Mouse (Mus musculus): ENCODE measurements at regions not wholly inside any gene's neighbourhood (a gene's known extent, or its start where the extent isn't known, plus 50 kb on each side); places are given as distances from the start of the nearest gene placed in this dataset.

DNA sequence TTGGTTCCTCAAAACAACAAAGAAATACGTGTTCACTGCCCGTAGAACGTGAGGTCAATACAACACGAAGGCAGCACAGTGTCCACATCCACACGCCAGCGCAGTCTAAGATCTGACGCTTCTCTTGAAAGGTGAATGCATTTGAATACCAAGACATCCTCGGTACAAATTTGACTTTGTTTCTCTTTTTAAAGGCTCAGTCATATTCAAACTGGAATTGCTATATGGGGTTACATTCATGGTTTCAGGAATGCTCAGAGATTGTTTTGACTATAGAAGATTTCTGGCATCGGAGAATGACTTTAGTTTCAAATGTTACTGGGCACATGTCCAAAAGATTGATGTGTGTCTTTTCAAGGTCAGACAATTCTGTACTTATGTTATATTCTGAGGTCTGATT, 147.2 kb upstream of the Fer start:
- TF ChIP-seq EP300 (IDR thresholded peaks at IDR 0.05; ENCODE audit: insufficient read depth, low read depth, low read length), result no peak
- no peak for TF ChIP-seq CTCF (IDR thresholded peaks at IDR 0.05; ENCODE audit: low read depth, low read length)
- no peak for TF ChIP-seq POLR2A (IDR thresholded peaks at IDR 0.05; ENCODE audit: insufficient read depth, low read length)
- H3K9me3 ChIP-seq (replicated peaks; ENCODE audit: control insufficient read depth, insufficient read depth, low read length, poor library complexity, severe bottlenecking), result no peaks in the 10 kb centered on the region
- no peaks in the 10 kb centered on the region for H3K4me1 ChIP-seq (ENCODE audit: control insufficient read depth, insufficient read depth, low read length)
- no peak overlapping the region for H3K27ac ChIP-seq (ENCODE audit: insufficient read depth, low read length)
- no peak overlapping the region for H3K9ac ChIP-seq (ENCODE audit: low read depth, poor library complexity, severe bottlenecking)
- no peak overlapping the region for H3K4me3 ChIP-seq (ENCODE audit: low read depth, low read length)
- no peaks in the 10 kb centered on the region for H3K27me3 ChIP-seq (ENCODE audit: control insufficient read depth, insufficient read depth, low read length, poor library complexity, severe bottlenecking)
- H3K36me3 ChIP-seq (ENCODE audit: control insufficient read depth, insufficient read depth, low read length, poor library complexity, severe bottlenecking), result no peaks in the 10 kb centered on the region

DNA sequence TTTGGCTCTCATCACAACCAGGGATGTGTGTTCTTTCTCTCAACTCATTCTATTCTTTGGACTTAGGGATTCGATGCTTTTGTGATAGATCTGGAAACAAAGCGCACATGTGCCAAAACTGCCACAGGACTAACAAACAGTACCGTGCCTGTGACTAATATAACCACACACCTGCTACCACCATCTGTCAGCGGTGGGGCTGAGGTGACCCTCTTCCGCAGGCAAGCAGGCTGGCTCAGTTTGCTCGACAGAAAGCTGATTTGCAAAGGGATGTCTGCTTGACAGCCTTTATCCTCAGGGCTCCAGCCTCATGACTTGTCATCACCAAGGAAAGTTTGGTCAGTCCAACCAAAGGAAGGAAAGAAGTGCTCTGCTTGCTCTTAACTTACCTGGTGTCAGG, 146.7 kb upstream of the Fer start:
- H3K27ac ChIP-seq (ENCODE audit: insufficient read depth, low read length), result no peak overlapping the region
- no peaks in the 10 kb centered on the region for H3K27me3 ChIP-seq (ENCODE audit: control insufficient read depth, insufficient read depth, low read length, poor library complexity, severe bottlenecking)
- no peaks in the 10 kb centered on the region for H3K9me3 ChIP-seq (replicated peaks; ENCODE audit: control insufficient read depth, insufficient read depth, low read length, poor library complexity, severe bottlenecking)
- no peak overlapping the region for H3K9ac ChIP-seq (ENCODE audit: low read depth, poor library complexity, severe bottlenecking)
- H3K4me1 ChIP-seq (ENCODE audit: control insufficient read depth, insufficient read depth, low read length), result no peaks in the 10 kb centered on the region
- no peaks in the 10 kb centered on the region for H3K36me3 ChIP-seq (ENCODE audit: control insufficient read depth, insufficient read depth, low read length, poor library complexity, severe bottlenecking)
- no peak overlapping the region for H3K4me3 ChIP-seq (ENCODE audit: low read depth, low read length)
- no peak for TF ChIP-seq EP300 (IDR thresholded peaks at IDR 0.05; ENCODE audit: insufficient read depth, low read depth, low read length)
- TF ChIP-seq CTCF (IDR thresholded peaks at IDR 0.05; ENCODE audit: low read depth, low read length), result no peak
- TF ChIP-seq POLR2A (IDR thresholded peaks at IDR 0.05; ENCODE audit: insufficient read depth, low read length), result no peak

DNA sequence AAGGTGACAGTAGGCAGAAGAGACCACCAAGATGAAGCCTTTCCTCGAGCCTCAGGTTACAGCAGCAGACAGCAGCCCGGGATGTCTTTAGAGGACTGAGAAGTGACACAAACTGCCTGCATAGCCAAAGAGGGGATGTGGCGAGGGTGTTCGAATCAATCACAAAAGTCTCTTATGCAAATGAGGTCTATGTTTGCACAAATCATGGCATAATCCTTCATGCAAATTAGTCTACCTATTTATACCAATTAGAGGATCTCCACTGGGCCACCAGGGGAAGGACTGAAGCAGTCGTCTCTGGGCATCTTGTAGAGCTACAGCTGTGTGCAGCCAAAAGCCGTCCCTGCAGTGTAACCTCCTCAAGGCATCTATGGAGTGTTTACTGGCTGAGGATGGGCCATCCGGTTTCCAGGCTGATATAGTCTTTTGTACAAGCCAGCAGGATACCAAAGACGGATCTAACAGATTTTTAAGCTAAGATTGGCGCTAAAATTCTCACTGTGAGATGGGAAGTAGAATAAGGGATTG, 145.7 kb upstream of the Fer start:
- Histone ChIP-seq H3K4me1 (ENCODE audit: control insufficient read depth, insufficient read depth, low read length) (no peaks in the 10 kb centered on the region), H3K27me3 (ENCODE audit: control insufficient read depth, insufficient read depth, low read length, poor library complexity, severe bottlenecking) (no peaks in the 10 kb centered on the region), H3K4me3 (ENCODE audit: low read depth, low read length) (no peak overlapping the region), H3K27ac (ENCODE audit: insufficient read depth, low read length) (no peak overlapping the region), H3K36me3 (ENCODE audit: control insufficient read depth, insufficient read depth, low read length, poor library complexity, severe bottlenecking) (no peaks in the 10 kb centered on the region), H3K9me3 (replicated peaks; ENCODE audit: control insufficient read depth, insufficient read depth, low read length, poor library complexity, severe bottlenecking) (no peaks in the 10 kb centered on the region), H3K9ac (ENCODE audit: low read depth, poor library complexity, severe bottlenecking) (no peak overlapping the region)
- TF ChIP-seq EP300 (IDR thresholded peaks at IDR 0.05; ENCODE audit: insufficient read depth, low read depth, low read length) (no peak), CTCF (IDR thresholded peaks at IDR 0.05; ENCODE audit: low read depth, low read length) (no peak), POLR2A (IDR thresholded peaks at IDR 0.05; ENCODE audit: insufficient read depth, low read length) (no peak)

DNA sequence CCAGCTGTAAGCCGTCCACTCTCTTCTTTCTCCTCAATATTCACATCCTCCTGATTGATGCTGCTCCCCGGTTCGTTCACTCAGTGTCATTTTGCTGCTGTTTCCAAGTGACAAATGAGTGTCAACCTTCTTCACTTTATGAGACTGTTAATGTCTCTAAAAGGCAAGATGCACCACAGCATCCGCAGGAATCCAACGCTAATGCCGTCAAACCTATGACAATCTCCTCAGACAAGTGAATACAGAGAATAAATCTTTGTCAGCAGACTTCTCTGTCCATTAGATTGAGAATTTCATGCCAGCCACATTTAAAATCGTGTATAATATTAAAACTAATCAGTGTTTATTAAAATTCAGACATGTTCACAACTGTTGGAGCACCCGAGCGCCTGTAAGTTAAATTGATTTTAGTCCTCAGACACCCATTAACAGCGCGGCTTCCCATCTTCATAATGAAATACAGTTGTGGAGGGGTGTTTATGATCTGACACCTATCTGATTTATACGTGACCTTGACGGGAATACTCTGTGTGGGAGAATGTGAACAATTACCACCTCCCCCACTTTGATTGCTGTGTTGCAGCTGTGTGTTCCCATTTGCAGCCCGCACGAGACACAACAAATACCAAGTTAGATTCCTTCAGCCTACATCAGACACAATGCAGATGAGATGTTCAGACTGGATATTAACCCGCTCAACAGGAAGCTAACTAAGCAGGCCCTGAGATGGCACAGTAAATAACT, 143.7 kb upstream of the Fer start:
- Histone ChIP-seq H3K9ac (ENCODE audit: low read depth, poor library complexity, severe bottlenecking) (no peak overlapping the region), H3K4me1 (ENCODE audit: control insufficient read depth, insufficient read depth, low read length) (no peaks in the 10 kb centered on the region), H3K27me3 (ENCODE audit: control insufficient read depth, insufficient read depth, low read length, poor library complexity, severe bottlenecking) (no peaks in the 10 kb centered on the region), H3K36me3 (ENCODE audit: control insufficient read depth, insufficient read depth, low read length, poor library complexity, severe bottlenecking) (no peaks in the 10 kb centered on the region), H3K9me3 (replicated peaks; ENCODE audit: control insufficient read depth, insufficient read depth, low read length, poor library complexity, severe bottlenecking) (no peaks in the 10 kb centered on the region), H3K27ac (ENCODE audit: insufficient read depth, low read length) (no peak overlapping the region), H3K4me3 (ENCODE audit: low read depth, low read length) (no peak overlapping the region)
- TF ChIP-seq CTCF (IDR thresholded peaks at IDR 0.05; ENCODE audit: low read depth, low read length), result no peak
- TF ChIP-seq POLR2A (IDR thresholded peaks at IDR 0.05; ENCODE audit: insufficient read depth, low read length), result no peak
- TF ChIP-seq EP300 (IDR thresholded peaks at IDR 0.05; ENCODE audit: insufficient read depth, low read depth, low read length), result no peak

DNA sequence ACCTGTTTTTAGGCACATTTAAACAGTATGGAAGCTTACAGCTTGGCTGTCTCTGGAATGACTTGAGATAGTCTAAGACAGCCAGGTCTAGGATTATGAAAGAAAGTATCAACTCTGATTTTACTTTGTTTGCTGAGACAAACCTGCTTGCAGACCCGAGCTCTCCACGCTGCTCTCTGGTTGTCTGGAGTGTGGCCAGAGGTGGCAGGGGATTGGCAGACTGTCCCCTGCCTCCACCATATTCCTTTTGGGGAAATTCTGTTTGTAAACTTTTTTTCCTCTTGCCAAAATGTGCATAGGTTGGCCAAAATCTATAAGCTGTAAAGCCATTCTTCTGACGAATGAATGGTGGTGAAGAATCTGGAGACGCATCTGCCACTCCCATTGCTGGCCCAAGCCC, 143.1 kb upstream of the Fer start:
- H3K4me3 ChIP-seq (ENCODE audit: low read depth, low read length), result no peak overlapping the region
- no peaks in the 10 kb centered on the region for H3K9me3 ChIP-seq (replicated peaks; ENCODE audit: control insufficient read depth, insufficient read depth, low read length, poor library complexity, severe bottlenecking)
- TF ChIP-seq CTCF (IDR thresholded peaks at IDR 0.05; ENCODE audit: low read depth, low read length) (no peak), EP300 (IDR thresholded peaks at IDR 0.05; ENCODE audit: insufficient read depth, low read depth, low read length) (no peak), POLR2A (IDR thresholded peaks at IDR 0.05; ENCODE audit: insufficient read depth, low read length) (no peak)
- H3K9ac ChIP-seq (ENCODE audit: low read depth, poor library complexity, severe bottlenecking), result no peak overlapping the region
- H3K27me3 ChIP-seq (ENCODE audit: control insufficient read depth, insufficient read depth, low read length, poor library complexity, severe bottlenecking), result no peaks in the 10 kb centered on the region
- no peak overlapping the region for H3K27ac ChIP-seq (ENCODE audit: insufficient read depth, low read length)
- no peaks in the 10 kb centered on the region for H3K4me1 ChIP-seq (ENCODE audit: control insufficient read depth, insufficient read depth, low read length)
- no peaks in the 10 kb centered on the region for H3K36me3 ChIP-seq (ENCODE audit: control insufficient read depth, insufficient read depth, low read length, poor library complexity, severe bottlenecking)

DNA sequence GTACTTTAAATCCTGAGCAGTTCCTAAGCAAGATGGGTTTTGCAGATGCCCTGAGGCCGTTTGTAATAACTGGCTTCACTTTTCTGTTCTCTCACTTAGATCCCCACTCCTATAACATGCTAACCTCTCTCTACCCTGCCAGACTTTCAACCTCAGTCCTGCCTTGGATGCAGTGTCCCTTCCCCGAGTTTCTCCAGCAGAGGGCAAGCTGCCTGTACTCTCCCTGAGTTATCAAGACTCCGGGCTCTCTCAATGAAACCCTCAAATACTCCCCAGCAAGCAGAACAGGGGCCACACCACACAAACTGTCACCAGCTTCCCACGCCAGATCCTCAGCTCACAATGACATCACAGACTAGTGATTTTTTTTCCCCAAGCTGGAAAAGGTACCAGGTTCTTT, 142.0 kb upstream of the Fer start:
- TF ChIP-seq POLR2A (IDR thresholded peaks at IDR 0.05; ENCODE audit: insufficient read depth, low read length), result no peak
- TF ChIP-seq CTCF (IDR thresholded peaks at IDR 0.05; ENCODE audit: low read depth, low read length), result peak; percentile 39
- H3K27ac ChIP-seq (ENCODE audit: insufficient read depth, low read length), result no peak overlapping the region
- H3K27me3 ChIP-seq (ENCODE audit: control insufficient read depth, insufficient read depth, low read length, poor library complexity, severe bottlenecking), result no peaks in the 10 kb centered on the region
- H3K36me3 ChIP-seq (ENCODE audit: control insufficient read depth, insufficient read depth, low read length, poor library complexity, severe bottlenecking), result no peaks in the 10 kb centered on the region
- H3K9ac ChIP-seq (ENCODE audit: low read depth, poor library complexity, severe bottlenecking), result no peak overlapping the region
- no peak overlapping the region for H3K4me3 ChIP-seq (ENCODE audit: low read depth, low read length)
- no peaks in the 10 kb centered on the region for H3K4me1 ChIP-seq (ENCODE audit: control insufficient read depth, insufficient read depth, low read length)
- no peaks in the 10 kb centered on the region for H3K9me3 ChIP-seq (replicated peaks; ENCODE audit: control insufficient read depth, insufficient read depth, low read length, poor library complexity, severe bottlenecking)

All from ES-Bruce4 (cell line).